Mouse (Mus musculus) heart, embryonic 15.5 days (tissue): Measurements from ENCODE around the gene Phldb3. TPM values are rescaled to one million over a fixed set of nuclear protein-coding genes. Genes with fewer than 3 reads are reported as not detected.

Source experiments
- ATAC-seq: fragments of 200-750 bp; cut with Nextera tagmentation; replicated peaks from 2 replicates; pipeline ENCODE4 v1.8.0; 2017; ENCODE audit warnings: low read depth, moderate TSS enrichment; ENCODE audit not compliant: insufficient number of reproducible peaks, insufficient read depth, low FRiP score
- H3K27ac ChIP-seq: fragments of 300-500 bp; sonication (generic); 2 replicates; pipeline ENCODE4 v1.5.1; 2015; ENCODE audit warnings: mild to moderate bottlenecking, inconsistent platforms
- H3K27me3 ChIP-seq: fragments of 300-500 bp; sonication (generic); 2 replicates; pipeline ENCODE4 v1.6.1; 2015; ENCODE audit warnings: inconsistent platforms
- H3K36me3 ChIP-seq: fragments of 300-500 bp; sonication (generic); 2 replicates; pipeline ENCODE4 v1.6.1; 2015; ENCODE audit warnings: mild to moderate bottlenecking, inconsistent platforms
- H3K4me1 ChIP-seq: fragments of 300-500 bp; sonication (generic); replicated peaks from 2 replicates; pipeline ENCODE4 v1.6.1; 2015; ENCODE audit warnings: inconsistent platforms
- H3K4me2 ChIP-seq: fragments of 300-500 bp; sonication (generic); 2 replicates; pipeline ENCODE4 v1.6.1; 2015; ENCODE audit warnings: inconsistent platforms, mild to moderate bottlenecking, moderate library complexity
- H3K4me3 ChIP-seq: fragments of 300-500 bp; sonication (generic); 2 replicates; pipeline ENCODE4 v1.5.1; 2015; ENCODE audit warnings: mild to moderate bottlenecking, inconsistent platforms
- H3K9ac ChIP-seq: fragments of 300-500 bp; sonication (generic); 2 replicates; pipeline ENCODE4 v1.6.1; 2015; ENCODE audit warnings: mild to moderate bottlenecking, inconsistent platforms
- H3K9me3 ChIP-seq: fragments of 300-500 bp; sonication (generic); replicated peaks from 2 replicates; pipeline ENCODE4 v1.6.1; 2016; ENCODE audit warnings: inconsistent platforms
- WGBS: fragments of 180-500 bp; shearing (Covaris S2); methylation state at CpG from one replicate; pipeline ENCODE4 v1.1.7; 2015; ENCODE audit warnings: mixed read lengths; 5-methylcytosine and 5-hydroxymethylcytosine counted together
- polyA plus RNA-seq: library from polyadenylated mRNA; unstranded; fragments of >200 nt; fragmentation: Nextera tagmentation; extraction: Ambion mirVana; gene quantifications from 2 replicates; pipeline ENCODE4 v1.2.1, GENCODE M21; 2015

Gene Phldb3
- polyA plus RNA-seq: 0.06 and 0.18 TPM in 2 replicates

DNA sequence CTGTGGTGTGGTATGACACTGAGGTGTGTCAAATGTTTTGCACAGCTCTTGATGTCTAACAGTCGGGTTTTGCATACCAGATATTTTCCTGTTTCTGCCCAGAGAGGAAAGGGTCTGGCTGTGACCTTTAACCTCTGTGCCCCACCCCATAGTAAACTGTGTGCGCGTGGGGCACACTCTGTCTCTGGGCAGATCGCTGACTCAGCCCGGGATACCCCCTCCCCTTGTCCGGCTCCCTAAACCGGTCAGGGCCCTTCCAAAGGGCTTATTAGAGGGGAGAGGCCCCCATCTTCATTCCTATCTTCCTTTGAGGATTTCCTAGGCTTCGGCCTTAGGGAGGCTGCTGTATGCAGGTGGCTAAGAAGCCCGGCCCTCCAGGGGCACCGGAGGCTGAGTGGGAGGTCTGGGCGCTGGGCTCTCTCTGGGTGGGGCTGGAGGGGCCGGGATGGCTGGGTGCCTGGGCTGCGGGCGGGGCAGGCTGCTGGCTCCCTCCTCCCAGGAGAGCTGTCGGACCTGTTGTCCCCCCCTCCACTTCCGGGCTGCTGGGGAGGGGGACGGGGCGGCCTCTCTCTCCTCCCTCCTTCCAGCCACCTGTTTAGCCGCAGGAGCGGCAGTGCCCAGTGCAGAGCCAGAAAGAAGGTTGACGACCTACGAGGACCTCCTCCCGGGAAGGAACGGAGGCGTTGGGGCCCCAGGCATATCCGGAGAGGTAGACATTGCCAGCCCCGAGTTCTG is at the start of gene Phldb3:
Gene Phldb3, plus strand, starts transcription at position 620 of the 735 bp plus-strand sequence.
- no peaks in the 10 kb centered on the region for H3K9me3 ChIP-seq
- ATAC-seq: peak; percentile 16; the same call in 1 of the 2 replicates
- peak within 1 kb of the TSS; percentile 55 for H3K4me3 ChIP-seq
- H3K36me3 ChIP-seq: no peaks in the 10 kb centered on the region
- H3K9ac ChIP-seq: peak within 1 kb of the TSS; percentile 25
- no peak within 1 kb of the TSS; the same call in 1 of the 2 replicates for H3K27ac ChIP-seq
- H3K4me1 ChIP-seq: peaks cover 23% of the 10 kb centered on the region
- peaks cover 56% of the 10 kb centered on the region for H3K27me3 ChIP-seq
- WGBS: 5% methylated on average over 24 of the region's 27 CpGs
- H3K4me2 ChIP-seq: peak within 1 kb of the TSS; percentile 75

DNA sequence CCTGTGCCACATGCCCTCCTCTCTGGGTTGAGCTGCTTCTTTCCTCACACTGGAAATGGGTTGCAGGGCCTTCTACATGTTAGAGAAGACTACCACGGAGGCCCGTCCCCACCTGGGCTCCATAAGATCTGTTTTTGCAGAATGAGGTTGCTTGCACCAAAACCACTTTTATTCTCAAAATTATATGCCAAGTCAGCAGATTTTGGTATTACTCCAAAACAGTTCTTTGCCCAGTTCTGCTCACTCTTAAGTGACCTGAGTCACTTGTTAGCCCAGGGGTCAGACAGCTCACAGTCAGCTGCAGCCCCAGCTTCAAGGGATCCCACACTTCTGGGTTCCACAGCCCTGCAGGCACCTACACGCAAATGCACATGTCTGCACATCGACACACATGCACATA is 49.1 kb upstream of the Phldb3 start:
- Histone ChIP-seq H3K9me3 (no peaks in the 10 kb centered on the region), H3K4me1 (no peaks in the 10 kb centered on the region), H3K4me3 (no peak overlapping the region), H3K9ac (no peak overlapping the region), H3K36me3 (peaks cover 25% of the 10 kb centered on the region), H3K27ac (no peak overlapping the region), H3K4me2 (no peak overlapping the region), H3K27me3 (no peaks in the 10 kb centered on the region)
- WGBS: 89% methylated on average over 4 of the region's 4 CpGs
- no peak for ATAC-seq

DNA sequence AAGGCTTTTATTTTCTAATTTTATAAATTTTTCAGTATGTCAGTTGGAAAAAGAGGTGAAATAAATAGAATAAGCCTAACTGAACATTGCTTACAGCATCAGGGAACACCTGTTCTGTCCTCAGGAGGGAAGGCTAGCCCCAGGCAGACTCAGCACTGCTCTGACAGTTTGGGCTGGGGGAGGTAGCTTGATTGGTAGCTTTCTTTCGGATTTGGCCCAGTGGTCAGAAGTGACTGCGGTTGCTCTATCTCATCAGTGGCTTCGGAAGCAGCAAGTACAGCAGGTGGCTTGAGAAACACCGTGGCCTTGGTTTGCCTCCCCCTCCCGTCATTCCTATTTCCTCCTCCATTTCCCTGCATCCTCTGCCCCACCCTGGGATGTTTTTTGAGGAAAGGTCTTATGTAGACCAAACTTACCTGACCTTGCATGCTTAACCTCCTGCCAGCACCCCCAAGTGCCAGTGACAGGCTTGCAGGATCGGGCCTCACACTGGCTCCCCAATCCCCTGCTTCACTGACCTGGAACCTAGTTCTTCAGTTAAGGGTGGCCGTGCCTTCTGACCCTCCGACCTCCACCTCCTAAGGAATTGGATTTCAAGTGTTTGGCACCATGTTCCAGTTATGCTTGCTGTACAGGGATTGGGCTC is 47.2 kb upstream of the Phldb3 start:
- no peaks in the 10 kb centered on the region for H3K9me3 ChIP-seq
- H3K36me3 ChIP-seq: peaks cover 40% of the 10 kb centered on the region
- no peak overlapping the region for H3K4me3 ChIP-seq
- H3K4me2 ChIP-seq: no peak overlapping the region
- H3K27ac ChIP-seq: no peak overlapping the region
- H3K9ac ChIP-seq: no peak overlapping the region
- no peak for ATAC-seq
- H3K27me3 ChIP-seq: no peaks in the 10 kb centered on the region
- H3K4me1 ChIP-seq: no peaks in the 10 kb centered on the region
- WGBS: 83% methylated on average over 8 of the region's 8 CpGs

DNA sequence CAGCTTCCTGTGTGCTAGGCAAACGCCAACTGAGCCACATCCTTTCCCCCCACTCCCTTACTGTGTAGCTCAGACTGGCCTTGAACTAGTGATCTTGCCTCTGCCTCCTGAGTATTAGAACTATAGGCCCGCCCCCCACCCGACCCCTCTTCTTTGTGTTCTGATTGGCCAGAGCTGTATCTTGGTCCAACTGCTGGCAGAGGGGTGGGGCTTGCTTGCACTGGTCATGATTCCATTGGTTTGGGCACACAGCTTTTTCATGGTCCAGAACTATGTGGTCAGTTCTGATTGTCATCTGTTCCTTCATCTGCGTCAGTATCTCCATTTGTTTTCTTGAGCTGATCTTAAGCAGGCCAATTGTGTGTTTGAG is 46.7 kb upstream of the Phldb3 start:
- no peak overlapping the region for H3K9ac ChIP-seq
- no peaks in the 10 kb centered on the region for H3K27me3 ChIP-seq
- H3K36me3 ChIP-seq: peaks cover 45% of the 10 kb centered on the region
- H3K4me1 ChIP-seq: no peaks in the 10 kb centered on the region
- no peaks in the 10 kb centered on the region for H3K9me3 ChIP-seq
- 79% methylated on average over 4 of the region's 4 CpGs for WGBS
- no peak overlapping the region for H3K27ac ChIP-seq
- no peak for ATAC-seq
- no peak overlapping the region for H3K4me2 ChIP-seq
- H3K4me3 ChIP-seq: no peak overlapping the region

DNA sequence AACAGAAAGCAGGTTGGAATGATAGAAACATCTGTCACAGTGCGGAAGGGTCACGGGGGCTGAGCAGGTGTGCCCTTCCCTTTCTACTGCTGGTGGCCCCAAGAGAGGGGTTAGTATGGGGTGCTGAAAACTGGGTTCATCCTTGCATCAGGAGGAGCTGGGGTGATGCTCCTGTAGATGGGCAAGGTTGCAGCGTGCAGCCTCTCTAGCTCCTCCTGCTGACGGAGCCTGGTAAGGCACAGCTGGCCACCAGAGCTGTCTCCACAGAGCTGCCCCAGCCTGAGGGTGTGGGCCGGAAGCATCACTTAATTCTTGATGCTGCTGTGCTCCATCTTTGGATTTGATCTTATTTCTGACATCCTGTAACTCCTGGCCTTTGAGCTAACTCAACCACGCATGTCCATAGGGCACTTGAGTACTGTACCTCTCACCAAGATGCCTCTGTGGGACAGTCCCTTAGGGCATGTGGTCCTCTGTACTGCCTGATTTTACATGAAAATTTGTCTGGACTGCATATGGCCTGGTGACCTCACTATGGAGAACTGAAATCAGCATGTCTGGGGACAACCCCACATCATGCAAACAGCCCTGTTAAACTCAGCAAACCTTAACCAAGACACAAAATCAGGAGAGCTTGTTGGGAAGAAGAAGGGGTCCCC is 45.8 kb upstream of the Phldb3 start:
- ATAC-seq: no peak
- 63% methylated on average over 6 of the region's 6 CpGs for WGBS
- Histone ChIP-seq H3K9ac (no peak overlapping the region), H3K4me2 (no peak overlapping the region), H3K27me3 (no peaks in the 10 kb centered on the region), H3K4me1 (no peaks in the 10 kb centered on the region), H3K9me3 (no peaks in the 10 kb centered on the region), H3K36me3 (peaks cover 50% of the 10 kb centered on the region), H3K4me3 (no peak overlapping the region), H3K27ac (no peak overlapping the region)

DNA sequence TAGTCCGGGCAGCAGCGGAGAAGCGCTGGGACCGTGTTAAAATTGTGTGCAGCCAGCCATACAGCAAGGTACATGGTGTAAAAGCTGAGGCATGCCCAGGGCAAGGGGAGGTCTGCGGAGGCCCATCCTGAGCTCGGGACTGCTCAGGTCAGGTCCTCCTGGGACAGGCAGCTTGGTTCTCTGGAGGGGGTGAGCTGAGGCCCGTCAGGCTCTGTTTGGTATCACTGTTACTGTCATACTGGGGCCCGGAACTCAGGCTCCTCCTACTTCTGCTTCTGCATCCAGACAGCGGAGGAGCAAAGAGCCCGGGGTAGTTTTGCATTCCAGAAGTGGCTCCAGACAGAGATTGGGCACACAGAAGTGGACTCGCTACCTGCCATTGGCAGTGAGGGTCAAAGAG is 44.9 kb upstream of the Phldb3 start:
- 85% methylated on average over 11 of the region's 11 CpGs for WGBS
- Histone ChIP-seq H3K36me3 (peaks cover 47% of the 10 kb centered on the region), H3K4me2 (no peak overlapping the region)

DNA sequence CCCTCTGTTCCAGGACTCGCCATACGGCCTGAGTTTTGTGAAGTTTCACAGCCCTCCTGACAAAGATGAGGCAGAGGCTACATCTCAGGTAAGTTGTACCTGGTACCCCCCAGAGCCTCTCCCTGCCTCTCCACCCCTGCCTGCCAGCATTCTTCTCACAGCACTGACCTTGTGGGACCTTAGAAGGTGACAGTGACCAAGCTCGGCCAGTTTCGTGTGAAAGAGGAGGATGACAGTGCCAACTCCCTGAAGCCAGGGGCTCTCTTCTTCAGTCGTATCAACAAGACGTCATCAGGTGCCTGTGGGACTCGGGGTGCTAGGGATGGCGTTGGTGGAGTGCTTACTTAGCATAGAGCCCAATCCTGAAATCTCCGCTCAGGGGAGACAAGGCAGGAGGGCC is 44.4 kb upstream of the Phldb3 start:
- H3K27ac ChIP-seq: no peak overlapping the region
- H3K9me3 ChIP-seq: no peaks in the 10 kb centered on the region
- no peak for ATAC-seq
- H3K4me2 ChIP-seq: no peak overlapping the region
- WGBS: 90% methylated on average over 9 of the region's 9 CpGs
- no peak overlapping the region for H3K9ac ChIP-seq
- no peaks in the 10 kb centered on the region for H3K4me1 ChIP-seq
- peaks cover 45% of the 10 kb centered on the region for H3K36me3 ChIP-seq
- no peak overlapping the region for H3K4me3 ChIP-seq
- no peaks in the 10 kb centered on the region for H3K27me3 ChIP-seq

More for the DNA sequence above, 44.9 kb upstream of the Phldb3 start:
- Histone ChIP-seq H3K9me3 (no peaks in the 10 kb centered on the region), H3K4me1 (no peaks in the 10 kb centered on the region), H3K27ac (no peak overlapping the region), H3K4me3 (no peak overlapping the region), H3K9ac (no peak overlapping the region), H3K27me3 (no peaks in the 10 kb centered on the region)
- no peak for ATAC-seq

DNA sequence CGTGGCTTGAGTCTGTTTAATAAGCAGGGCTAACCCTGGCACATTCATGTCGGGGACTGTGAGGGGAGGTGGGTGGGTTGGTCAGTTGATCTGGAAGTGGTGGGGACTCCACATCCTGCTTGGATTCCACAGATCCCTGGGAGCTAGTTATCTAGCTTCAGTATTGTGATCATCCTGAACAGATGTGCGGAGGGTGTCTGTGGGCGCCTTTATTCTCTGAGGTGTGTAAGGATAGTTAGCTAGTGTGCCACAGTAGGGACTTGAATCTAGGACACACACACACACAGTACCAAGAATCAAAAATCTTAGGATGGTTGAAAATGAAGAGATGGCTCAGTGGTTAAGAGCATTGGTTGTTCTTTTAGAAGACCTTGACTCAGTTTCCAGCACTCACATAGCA is 42.1 kb upstream of the Phldb3 start:
- no peak overlapping the region for H3K4me3 ChIP-seq
- no peak overlapping the region for H3K27ac ChIP-seq
- peaks cover 43% of the 10 kb centered on the region for H3K36me3 ChIP-seq
- WGBS: 87% methylated on average over 4 of the region's 4 CpGs
- H3K9me3 ChIP-seq: no peaks in the 10 kb centered on the region
- ATAC-seq: no peak
- no peak overlapping the region for H3K9ac ChIP-seq
- no peaks in the 10 kb centered on the region for H3K4me1 ChIP-seq
- no peaks in the 10 kb centered on the region for H3K27me3 ChIP-seq
- H3K4me2 ChIP-seq: no peak overlapping the region

DNA sequence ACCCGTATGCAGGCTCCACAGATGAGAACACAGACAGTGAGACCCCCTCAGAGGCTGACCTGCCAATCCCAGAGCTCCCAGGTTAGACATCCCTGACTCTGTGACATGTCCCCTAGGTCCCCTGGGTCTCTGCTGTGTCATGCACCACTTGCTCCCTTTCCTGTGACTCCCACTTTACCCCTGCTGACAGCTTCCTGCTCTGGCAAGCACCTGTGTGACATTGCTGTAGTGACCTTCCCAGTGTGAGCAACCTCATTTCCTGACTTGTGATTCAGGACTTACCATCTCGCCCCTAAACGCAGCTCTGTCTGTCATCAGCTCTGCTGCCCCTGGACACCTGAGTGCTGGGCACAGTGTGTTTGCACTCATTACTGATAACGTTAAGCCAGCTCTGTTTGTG is 39.5 kb upstream of the Phldb3 start:
- no peak for ATAC-seq
- Histone ChIP-seq H3K4me3 (no peak overlapping the region), H3K9ac (no peak overlapping the region), H3K4me1 (0 out of 2 replicates have a peak, but pooled peaks cover 3% of the 10 kb centered on the region), H3K36me3 (peaks cover 39% of the 10 kb centered on the region), H3K27me3 (no peaks in the 10 kb centered on the region), H3K27ac (no peak overlapping the region), H3K4me2 (no peak overlapping the region), H3K9me3 (no peaks in the 10 kb centered on the region)
- 67% methylated on average over 4 of the region's 4 CpGs for WGBS

DNA sequence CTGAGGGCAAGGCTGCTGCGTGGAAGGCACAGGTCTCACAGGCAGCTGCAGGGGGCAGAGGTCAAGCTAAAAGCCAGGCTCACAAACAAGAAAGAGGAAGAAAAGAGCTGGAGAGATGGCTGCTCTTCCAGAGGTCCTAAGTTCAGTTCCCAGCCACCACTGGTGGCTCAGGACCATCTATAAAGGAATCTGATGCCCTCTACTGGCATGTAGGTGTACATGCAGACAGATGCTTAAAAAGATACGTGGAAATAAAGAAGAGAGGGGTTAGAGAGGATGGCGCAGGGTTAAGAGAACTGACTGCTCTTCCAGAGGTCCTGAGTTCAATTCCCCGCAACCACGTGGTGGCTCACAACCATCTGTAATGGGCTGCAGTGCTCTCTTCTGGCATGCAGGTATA is 38.1 kb upstream of the Phldb3 start:
- WGBS: 60% methylated on average over 5 of the region's 5 CpGs
- Histone ChIP-seq H3K36me3 (peaks cover 25% of the 10 kb centered on the region), H3K9me3 (no peaks in the 10 kb centered on the region), H3K4me3 (no peak overlapping the region), H3K4me2 (no peak overlapping the region), H3K27me3 (no peaks in the 10 kb centered on the region), H3K4me1 (0 out of 2 replicates have a peak, but pooled peaks cover 3% of the 10 kb centered on the region), H3K9ac (no peak overlapping the region), H3K27ac (no peak overlapping the region)
- ATAC-seq: no peak

DNA sequence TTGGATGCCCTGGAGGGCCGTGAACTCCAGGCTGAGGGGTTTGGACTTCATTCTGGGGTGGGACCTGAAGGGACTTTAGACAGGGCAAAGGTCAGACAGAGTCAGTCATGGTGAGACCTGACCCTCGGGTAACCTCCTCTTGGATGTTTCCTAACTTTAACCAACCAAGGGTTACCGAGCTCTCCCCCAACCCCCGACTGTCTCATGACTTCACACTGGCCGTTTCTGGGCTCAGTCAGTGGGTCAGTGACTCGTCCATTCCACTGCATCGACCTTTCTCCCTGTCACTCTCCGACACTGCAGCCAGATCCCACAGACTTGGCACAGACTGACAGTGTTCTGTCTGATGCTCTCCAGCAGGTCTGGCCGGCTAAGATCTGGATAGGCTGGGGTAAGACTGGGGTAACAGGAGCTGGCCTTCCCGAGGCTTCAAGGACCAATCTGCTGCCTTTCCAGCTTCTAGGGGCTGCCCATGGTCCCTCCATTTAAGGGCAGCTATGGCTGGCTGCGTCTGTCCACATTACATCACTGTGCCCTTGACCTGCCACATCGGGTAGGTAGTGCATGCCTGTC is 36.3 kb upstream of the Phldb3 start:
- H3K9me3 ChIP-seq: no peaks in the 10 kb centered on the region
- no peak for ATAC-seq
- H3K27me3 ChIP-seq: no peaks in the 10 kb centered on the region
- no peak overlapping the region for H3K27ac ChIP-seq
- H3K36me3 ChIP-seq: peaks cover 8% of the 10 kb centered on the region
- 54% methylated on average over 12 of the region's 12 CpGs for WGBS
- 0 out of 2 replicates have a peak, but pooled peaks cover 3% of the 10 kb centered on the region for H3K4me1 ChIP-seq
- H3K9ac ChIP-seq: no peak overlapping the region
- H3K4me3 ChIP-seq: no peak overlapping the region
- H3K4me2 ChIP-seq: no peak overlapping the region
